ENCODE assay signal across 18 mouse cellular contexts in genomic region chr19:26658324-26658723, GRCm38 (mm10).
"Had no signal": no experiment of that assay in that cellular context is flagged by ENCODE, and none has a peak within 500 bp of the region (broad histone marks: within the 10 kb centered on the region; RNA-seq: fewer than 3 reads in every experiment).

No protein-coding gene starts in this region.

- H3K27me3 ChIP-seq: midbrain, embryonic 12.5 days; neural tube, embryonic 13.5 days; neural tube, embryonic 15.5 days had no signal

- H3K27ac ChIP-seq: midbrain, embryonic 10.5 days; midbrain, embryonic 12.5 days; neural tube, embryonic 13.5 days; neural tube, embryonic 15.5 days had no signal

- DNase-seq: lung, embryonic 14.5 days; lung, postnatal 14 days; lung, postnatal 4 days; midbrain, embryonic 14.5 days; retina, postnatal 1 day; right cerebral cortex, adult 18-20 months; right cerebral cortex, postnatal 25 days; right cerebral cortex, postnatal 4 days; spleen, adult 18-20 months; thymus, adult 18-20 months; thymus, postnatal 14 days; thymus, postnatal 36 days had no signal

- H3K9me3 ChIP-seq: midbrain, embryonic 10.5 days; midbrain, embryonic 12.5 days; neural tube, embryonic 13.5 days; neural tube, embryonic 15.5 days had no signal

- H3K4me3 ChIP-seq: midbrain, embryonic 10.5 days; midbrain, embryonic 12.5 days; myocyte; neural tube, embryonic 13.5 days; neural tube, embryonic 15.5 days had no signal

- H3K9ac ChIP-seq: lung, embryonic 14.5 days; midbrain, embryonic 12.5 days; neural tube, embryonic 13.5 days; neural tube, embryonic 15.5 days had no signal

- H3K4me2 ChIP-seq: lung, embryonic 14.5 days; midbrain, embryonic 12.5 days; neural tube, embryonic 13.5 days; neural tube, embryonic 15.5 days had no signal

- H3K4me1 ChIP-seq: midbrain, embryonic 10.5 days; midbrain, embryonic 12.5 days; neural tube, embryonic 13.5 days had no signal

- H3K36me3 ChIP-seq: midbrain, embryonic 10.5 days; midbrain, embryonic 12.5 days had no signal

- ATAC-seq: midbrain, embryonic 16.5 days had no signal
